Comparison of ENCODE assay signal across 15 mouse cellular contexts in the genomic region with DNA sequence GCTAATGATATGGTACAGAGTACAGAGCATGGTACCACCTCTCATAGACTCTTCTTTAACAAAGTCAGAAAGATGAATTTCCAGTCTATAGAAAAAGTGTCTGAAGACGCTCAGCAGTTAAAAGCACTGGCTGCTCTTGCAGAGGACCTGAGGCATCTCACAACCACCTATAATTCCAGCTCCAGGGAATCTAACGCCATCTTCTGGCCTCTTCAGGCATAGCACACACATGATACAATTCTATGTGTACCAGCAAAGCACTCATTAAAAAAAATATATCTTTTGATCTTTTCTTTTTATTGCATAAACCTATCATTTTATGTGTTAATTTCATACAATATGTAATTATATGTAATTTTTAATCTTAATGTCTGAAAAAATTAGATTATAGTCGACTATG.
DNase-seq lines count a peak whose midpoint lies in the region; ATAC-seq and TF ChIP-seq lines count a peak whose summit lies in the region.
"Had no signal": no experiment of that assay in that cellular context is flagged by ENCODE, and none has a peak within 500 bp of the region (broad histone marks: within the 10 kb centered on the region; RNA-seq: fewer than 3 reads in every experiment).

No protein-coding gene starts in this region.

- no peak overlapping the region for H3K4me2 ChIP-seq in midbrain, embryonic 11.5 days
- no peak overlapping the region for H3K4me2 ChIP-seq in hindbrain, embryonic 13.5 days
- no peak overlapping the region for H3K4me2 ChIP-seq in hindbrain, embryonic 16.5 days (ENCODE audit: low read length)
- H3K4me2 ChIP-seq: limb, embryonic 15.5 days; neural tube, embryonic 12.5 days; stomach, embryonic 15.5 days had no signal

- 62% methylated on average over 3 of the region's 3 CpGs for WGBS in thymus, adult 2 months
- WGBS in midbrain, embryonic 11.5 days, result 52% methylated on average over 3 of the region's 3 CpGs
- 52% methylated on average over 3 of the region's 3 CpGs for WGBS in hindbrain, embryonic 13.5 days
- WGBS in hindbrain, embryonic 16.5 days, result 53% methylated on average over 3 of the region's 3 CpGs

- no peak for TF ChIP-seq CTCF in thymus, adult 2 months (IDR thresholded peaks at IDR 0.05; ENCODE audit: borderline replicate concordance, control insufficient read depth, extremely low read depth, insufficient read depth, low read length, poor library complexity)

- peak; percentile 10 for DNase-seq in heart, postnatal 4 days
- no peak for DNase-seq in heart, postnatal 14 days
- peak; percentile 21 for DNase-seq in thymus, adult 2 months
- DNase-seq in thymus, adult 18-20 months, result no peak
- no peak for DNase-seq in midbrain, embryonic 11.5 days (ENCODE audit: low spot score, missing footprints)
- DNase-seq: gastrocnemius, postnatal 10 days; kidney, adult 11 months had no signal

- no peak for TF ChIP-seq POLR2A in thymus, adult 2 months (IDR thresholded peaks at IDR 0.05; ENCODE audit: control insufficient read depth, extremely low read depth, insufficient read depth, low read length, poor library complexity)

- no peaks in the 10 kb centered on the region for H3K9me3 ChIP-seq in midbrain, embryonic 11.5 days (ENCODE audit: control insufficient read depth, low read length)
- no peaks in the 10 kb centered on the region for H3K9me3 ChIP-seq in hindbrain, embryonic 13.5 days
- H3K9me3 ChIP-seq in hindbrain, embryonic 16.5 days (ENCODE audit: control insufficient read depth, low read length), result 0 out of 2 replicates have a peak, but pooled peaks cover 2% of the 10 kb centered on the region
- H3K9me3 ChIP-seq: forebrain, embryonic 10.5 days; limb, embryonic 15.5 days; megakaryocyte, embryonic 14.5 days; neural tube, embryonic 12.5 days; stomach, embryonic 15.5 days had no signal

- no peak overlapping the region for H3K27ac ChIP-seq in thymus, adult 2 months (ENCODE audit: control insufficient read depth, insufficient read depth, low read length)
- no peak overlapping the region for H3K27ac ChIP-seq in midbrain, embryonic 11.5 days (ENCODE audit: low read depth, low read length)
- no peak overlapping the region for H3K27ac ChIP-seq in hindbrain, embryonic 13.5 days
- H3K27ac ChIP-seq in hindbrain, embryonic 16.5 days (ENCODE audit: low read depth, low read length), result no peak overlapping the region
- H3K27ac ChIP-seq: forebrain, embryonic 10.5 days; limb, embryonic 15.5 days; neural tube, embryonic 12.5 days; stomach, embryonic 15.5 days had no signal

- no peaks in the 10 kb centered on the region for H3K27me3 ChIP-seq in thymus, adult 2 months (ENCODE audit: control insufficient read depth, insufficient read depth, low read length)
- H3K27me3 ChIP-seq in midbrain, embryonic 11.5 days (ENCODE audit: control insufficient read depth, insufficient read depth, low read length), result no peaks in the 10 kb centered on the region
- H3K27me3 ChIP-seq in hindbrain, embryonic 13.5 days, result no peaks in the 10 kb centered on the region
- H3K27me3 ChIP-seq in hindbrain, embryonic 16.5 days (replicated peaks; ENCODE audit: control insufficient read depth, insufficient read depth, low read length), result no peaks in the 10 kb centered on the region
- H3K27me3 ChIP-seq: limb, embryonic 15.5 days; megakaryocyte, embryonic 14.5 days; neural tube, embryonic 12.5 days; stomach, embryonic 15.5 days had no signal

- peak; percentile 71 for ATAC-seq in megakaryocyte-erythroid progenitor cell, adult 5-6 weeks (replicated peaks; ENCODE audit: low FRiP score, low TSS enrichment, poor library complexity, severe bottlenecking)
- no peak for ATAC-seq in midbrain, embryonic 11.5 days (ENCODE audit: low FRiP score)
- ATAC-seq in hindbrain, embryonic 13.5 days (ENCODE audit: low FRiP score), result no peak
- no peak for ATAC-seq in hindbrain, embryonic 16.5 days

- no peaks in the 10 kb centered on the region for H3K36me3 ChIP-seq in thymus, adult 2 months (ENCODE audit: control insufficient read depth, insufficient read depth, low read length)
- no peaks in the 10 kb centered on the region for H3K36me3 ChIP-seq in midbrain, embryonic 11.5 days (ENCODE audit: control insufficient read depth, insufficient read depth, low read length)
- H3K36me3 ChIP-seq in hindbrain, embryonic 13.5 days, result no peaks in the 10 kb centered on the region
- H3K36me3 ChIP-seq in hindbrain, embryonic 16.5 days (ENCODE audit: control insufficient read depth, insufficient read depth, low read length), result no peaks in the 10 kb centered on the region
- H3K36me3 ChIP-seq: forebrain, embryonic 10.5 days; limb, embryonic 15.5 days; neural tube, embryonic 12.5 days; stomach, embryonic 15.5 days had no signal

- H3K4me1 ChIP-seq in thymus, adult 2 months (replicated peaks; ENCODE audit: control insufficient read depth, insufficient read depth, low read length), result no peaks in the 10 kb centered on the region
- no peaks in the 10 kb centered on the region for H3K4me1 ChIP-seq in midbrain, embryonic 11.5 days (ENCODE audit: control insufficient read depth, insufficient read depth, low read length)
- no peaks in the 10 kb centered on the region for H3K4me1 ChIP-seq in hindbrain, embryonic 13.5 days (replicated peaks)
- no peaks in the 10 kb centered on the region for H3K4me1 ChIP-seq in hindbrain, embryonic 16.5 days (ENCODE audit: control insufficient read depth, insufficient read depth, low read depth, low read length)
- H3K4me1 ChIP-seq: forebrain, embryonic 10.5 days; limb, embryonic 15.5 days; neural tube, embryonic 12.5 days; stomach, embryonic 15.5 days had no signal

- intact Hi-C loops in heart, postnatal 14 days (cut with DNase I), result no loop called here

- no peak overlapping the region for H3K4me3 ChIP-seq in thymus, adult 2 months (ENCODE audit: control insufficient read depth, insufficient read depth, low read length)
- H3K4me3 ChIP-seq in midbrain, embryonic 11.5 days (ENCODE audit: low read depth, low read length), result no peak overlapping the region
- no peak overlapping the region for H3K4me3 ChIP-seq in hindbrain, embryonic 13.5 days
- H3K4me3 ChIP-seq in hindbrain, embryonic 16.5 days (ENCODE audit: low read length), result no peak overlapping the region
- H3K4me3 ChIP-seq: forebrain, embryonic 10.5 days; limb, embryonic 15.5 days; megakaryocyte, embryonic 14.5 days; neural tube, embryonic 12.5 days; stomach, embryonic 15.5 days had no signal

- no peak overlapping the region for H3K9ac ChIP-seq in midbrain, embryonic 11.5 days (ENCODE audit: low read length)
- H3K9ac ChIP-seq in hindbrain, embryonic 13.5 days, result no peak overlapping the region
- H3K9ac ChIP-seq in hindbrain, embryonic 16.5 days (ENCODE audit: low read depth, low read length), result no peak overlapping the region
- H3K9ac ChIP-seq: limb, embryonic 15.5 days; neural tube, embryonic 12.5 days; stomach, embryonic 15.5 days had no signal

Comparison
In these comparisons a context has a peak if more than half of its experiments do, and no peak if none do; other contexts are left out.
1. DNase-seq: peak in heart, postnatal 4 days (single experiment) and thymus, adult 2 months (single experiment); none in heart, postnatal 14 days (0 of 2), thymus, adult 18-20 months (0 of 2) and midbrain, embryonic 11.5 days (single experiment).